Mouse (Mus musculus) intestine, embryonic 14.5 days (tissue): ENCODE measurements at regions not wholly inside any gene's neighbourhood (a gene's known extent, or its start where the extent isn't known, plus 50 kb on each side); places are given as distances from the start of the nearest gene placed in this dataset.

Experiments used
- ATAC-seq: fragments of 200-750 bp; cut with Nextera tagmentation; replicated peaks from 2 replicates; pipeline ENCODE4 v1.8.0; 2017; ENCODE audit warnings: low read depth, moderate number of reproducible peaks, moderate TSS enrichment, moderate library complexity; ENCODE audit not compliant: low FRiP score, low TSS enrichment
- DNase-seq: peaks from one replicate; pipeline ENCODE4 v3.0.0-alpha.2; 2018; ENCODE audit warnings: low spot score
- H3K27ac ChIP-seq: fragments of 300-500 bp; sonication (generic); 2 replicates; pipeline ENCODE4 v1.5.1; 2014; ENCODE audit warnings: low read depth, mild to moderate bottlenecking, control low read depth
- H3K27me3 ChIP-seq: fragments of 300-500 bp; sonication (generic); replicated peaks from 2 replicates; pipeline ENCODE4 v1.6.1; 2014; ENCODE audit warnings: low read length, control low read depth; ENCODE audit not compliant: control insufficient read depth, insufficient read depth
- H3K36me3 ChIP-seq: fragments of 300-500 bp; sonication (generic); 2 replicates; pipeline ENCODE4 v1.6.1; 2014; ENCODE audit warnings: low read length, control low read depth; ENCODE audit not compliant: control insufficient read depth, insufficient read depth
- H3K4me1 ChIP-seq: fragments of 300-500 bp; sonication (generic); replicated peaks from 2 replicates; pipeline ENCODE4 v1.6.1; 2014; ENCODE audit warnings: low read length, control low read depth, mixed read lengths; ENCODE audit not compliant: control insufficient read depth, insufficient read depth
- H3K4me2 ChIP-seq: fragments of 300-500 bp; sonication (generic); 2 replicates; pipeline ENCODE4 v1.6.1; 2014; ENCODE audit warnings: low read length
- H3K4me3 ChIP-seq: fragments of 300-500 bp; sonication (generic); 2 replicates; pipeline ENCODE4 v1.5.1; 2014; ENCODE audit warnings: low read depth, low read length, control low read depth, mixed read lengths
- H3K9ac ChIP-seq: fragments of 300-500 bp; sonication (generic); 2 replicates; pipeline ENCODE4 v1.6.1; 2014; ENCODE audit warnings: mild to moderate bottlenecking, low read length
- H3K9me3 ChIP-seq: fragments of 300-500 bp; sonication (generic); 2 replicates; pipeline ENCODE4 v1.6.1; 2016; ENCODE audit warnings: low read length, control low read depth; ENCODE audit not compliant: control insufficient read depth
- WGBS: fragments of 180-500 bp; shearing (Covaris S2); extraction: QIAGEN DNeasy Blood & Tissue Kit; methylation state at CpG from one replicate; pipeline ENCODE4 v1.1.7; 2014; 5-methylcytosine and 5-hydroxymethylcytosine counted together

DNA sequence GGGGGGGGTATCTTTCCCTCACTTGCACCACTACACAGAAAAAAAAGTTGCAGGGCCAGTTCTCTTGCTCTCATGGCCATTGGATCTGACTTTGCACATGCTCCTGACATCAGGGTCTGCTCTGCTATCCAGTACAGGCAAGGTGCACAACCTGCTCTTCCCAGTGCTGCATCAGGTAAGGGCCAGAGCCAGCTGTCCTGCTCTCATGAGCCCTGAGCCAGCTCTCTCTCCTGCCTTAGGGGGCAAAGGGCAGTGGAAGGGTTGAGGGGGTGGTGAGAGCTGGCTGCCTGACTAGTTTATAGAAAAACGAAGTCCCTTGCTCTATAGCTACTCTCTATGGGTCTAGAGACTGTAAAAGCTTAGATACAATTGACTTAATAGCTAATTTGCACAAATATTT is 927.6 kb downstream of the Rab28 start:
- Histone ChIP-seq H3K9me3 (no peaks in the 10 kb centered on the region), H3K27me3 (no peaks in the 10 kb centered on the region), H3K27ac (no peak overlapping the region), H3K9ac (no peak overlapping the region), H3K4me3 (no peak overlapping the region), H3K4me2 (no peak overlapping the region), H3K36me3 (no peaks in the 10 kb centered on the region), H3K4me1 (no peaks in the 10 kb centered on the region)
- ATAC-seq (0 out of 2 replicates have a peak, but pooled peaks have one; percentile 66), DNase-seq (no peak)
- WGBS = 35% methylated on average over 1 of the region's 1 CpGs

DNA sequence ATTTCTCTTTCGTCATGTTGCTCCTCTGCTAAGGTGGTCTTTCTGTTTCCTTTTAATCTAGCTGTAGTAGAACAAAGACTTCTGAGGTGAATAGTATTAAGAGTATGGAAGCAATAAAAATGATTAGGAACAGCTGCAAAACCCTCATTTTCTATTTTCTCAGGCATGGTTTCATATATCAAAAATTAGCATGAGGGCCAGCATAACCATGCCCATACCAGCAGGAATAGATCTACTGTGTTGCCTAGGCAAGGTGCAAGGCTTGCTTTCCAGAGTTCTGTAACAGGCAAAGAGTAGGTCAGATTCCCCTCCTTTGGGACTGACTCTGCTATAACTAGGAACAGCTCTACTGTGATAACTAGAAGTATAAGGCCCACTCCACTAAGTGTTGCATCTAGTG is 928.1 kb downstream of the Rab28 start:
- Histone ChIP-seq H3K36me3 (no peaks in the 10 kb centered on the region), H3K9me3 (no peaks in the 10 kb centered on the region), H3K9ac (no peak overlapping the region), H3K27me3 (no peaks in the 10 kb centered on the region), H3K4me3 (no peak overlapping the region), H3K4me2 (no peak overlapping the region), H3K27ac (no peak overlapping the region), H3K4me1 (no peaks in the 10 kb centered on the region)
- 87% methylated on average over 1 of the region's 1 CpGs for WGBS
- DNase-seq = no peak
- ATAC-seq = no peak

DNA sequence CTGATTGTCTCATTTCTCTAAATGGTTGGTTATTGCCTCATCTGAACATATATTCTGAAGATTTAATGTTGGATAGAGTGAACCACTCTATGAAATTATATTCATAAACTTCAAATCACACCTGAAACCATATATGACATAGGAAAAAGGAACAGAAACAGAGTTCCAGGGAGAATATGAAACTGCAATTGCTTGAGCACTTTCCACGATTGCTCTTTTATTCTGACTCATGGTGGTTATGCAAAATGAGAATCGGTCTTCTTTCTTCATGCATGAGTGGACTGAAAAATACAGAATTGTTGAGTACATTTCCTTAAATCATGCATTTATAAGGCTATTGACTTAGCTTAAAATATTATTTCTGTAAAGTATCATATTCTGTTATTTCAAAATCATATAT is 932.1 kb downstream of the Rab28 start:
- H3K4me1 ChIP-seq = no peaks in the 10 kb centered on the region
- H3K9me3 ChIP-seq = no peaks in the 10 kb centered on the region
- 90% methylated on average over 2 of the region's 2 CpGs for WGBS
- DNase-seq = no peak
- H3K4me2 ChIP-seq = no peak overlapping the region
- H3K4me3 ChIP-seq = no peak overlapping the region
- no peak overlapping the region for H3K9ac ChIP-seq
- no peak for ATAC-seq
- H3K27me3 ChIP-seq = no peaks in the 10 kb centered on the region
- no peak overlapping the region for H3K27ac ChIP-seq
- no peaks in the 10 kb centered on the region for H3K36me3 ChIP-seq

DNA sequence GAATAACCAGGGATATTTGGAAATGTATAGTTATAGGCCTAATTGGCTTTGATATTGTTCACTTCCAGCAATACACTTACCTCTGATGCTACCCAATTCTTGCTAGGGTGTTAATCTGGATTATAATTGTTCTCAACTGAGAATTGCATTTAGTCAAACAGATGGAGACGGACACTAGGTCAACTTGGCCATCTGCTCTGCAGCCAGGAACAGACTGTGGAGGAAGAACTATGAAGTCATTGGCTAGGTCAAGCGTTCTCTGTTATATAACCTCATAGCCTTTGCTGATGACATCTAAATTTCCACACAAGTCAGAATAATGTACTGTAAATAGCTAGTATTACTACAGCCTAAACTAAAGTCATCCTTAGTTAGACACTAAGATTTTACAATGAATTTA is 947.7 kb downstream of the Rab28 start:
- ATAC-seq = no peak
- H3K27me3 ChIP-seq = no peaks in the 10 kb centered on the region
- H3K9me3 ChIP-seq = no peaks in the 10 kb centered on the region
- 86% methylated on average over 2 of the region's 2 CpGs for WGBS
- no peak overlapping the region for H3K9ac ChIP-seq
- H3K4me3 ChIP-seq = no peak overlapping the region
- no peak overlapping the region for H3K4me2 ChIP-seq
- no peak for DNase-seq
- H3K36me3 ChIP-seq = no peaks in the 10 kb centered on the region
- no peaks in the 10 kb centered on the region for H3K4me1 ChIP-seq
- H3K27ac ChIP-seq = no peak overlapping the region

DNA sequence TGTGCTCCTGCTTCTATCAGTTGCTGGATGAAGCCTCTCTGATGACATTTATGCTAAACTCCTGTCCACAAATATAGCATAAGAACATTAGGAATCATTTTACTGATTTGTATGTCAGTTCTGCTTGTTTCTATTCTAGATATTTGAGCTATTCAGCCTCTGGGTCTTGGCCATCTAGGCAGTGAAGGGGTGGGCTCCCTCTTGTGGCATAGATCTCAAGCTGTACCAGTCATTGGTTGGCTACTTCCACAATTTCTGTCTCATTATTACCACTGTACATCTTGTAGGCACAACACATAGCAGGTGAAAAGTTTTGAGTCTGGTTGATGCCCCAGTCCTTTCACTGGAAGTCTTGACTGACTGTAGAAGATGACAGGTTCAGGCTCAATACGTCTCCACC is 957.9 kb downstream of the Rab28 start:
- Histone ChIP-seq H3K4me1 (no peaks in the 10 kb centered on the region), H3K36me3 (no peaks in the 10 kb centered on the region), H3K27ac (no peak overlapping the region), H3K4me2 (no peak overlapping the region), H3K4me3 (no peak overlapping the region), H3K9me3 (no peaks in the 10 kb centered on the region), H3K9ac (no peak overlapping the region), H3K27me3 (no peaks in the 10 kb centered on the region)
- DNase-seq (no peak), ATAC-seq (no peak)
- WGBS = 89% methylated on average over 1 of the region's 1 CpGs

DNA sequence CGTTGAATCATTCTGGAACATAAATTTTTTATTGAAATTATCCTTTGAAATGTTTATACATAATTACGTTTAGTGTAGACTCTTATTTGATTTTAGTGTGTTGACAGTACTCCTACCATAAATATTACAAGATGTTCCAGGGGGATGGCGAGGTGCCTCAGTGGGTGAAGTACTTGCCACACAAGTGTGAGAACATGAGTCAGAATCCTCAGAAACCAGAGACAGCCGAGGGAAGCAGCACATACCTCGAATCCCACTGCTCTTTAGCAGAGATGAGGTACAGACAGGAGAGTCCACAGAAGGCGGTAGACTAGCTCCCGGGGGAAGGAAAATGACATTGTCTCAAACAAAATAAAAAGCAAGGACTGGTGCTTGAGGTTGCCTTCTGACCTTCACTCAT is 972.3 kb downstream of the Rab28 start:
- Histone ChIP-seq H3K9ac (no peak overlapping the region), H3K36me3 (no peaks in the 10 kb centered on the region), H3K4me2 (no peak overlapping the region), H3K27ac (no peak overlapping the region), H3K4me3 (no peak overlapping the region), H3K27me3 (no peaks in the 10 kb centered on the region), H3K4me1 (no peaks in the 10 kb centered on the region), H3K9me3 (no peaks in the 10 kb centered on the region)
- no peak for ATAC-seq
- no peak for DNase-seq
- 57% methylated on average over 7 of the region's 7 CpGs for WGBS

DNA sequence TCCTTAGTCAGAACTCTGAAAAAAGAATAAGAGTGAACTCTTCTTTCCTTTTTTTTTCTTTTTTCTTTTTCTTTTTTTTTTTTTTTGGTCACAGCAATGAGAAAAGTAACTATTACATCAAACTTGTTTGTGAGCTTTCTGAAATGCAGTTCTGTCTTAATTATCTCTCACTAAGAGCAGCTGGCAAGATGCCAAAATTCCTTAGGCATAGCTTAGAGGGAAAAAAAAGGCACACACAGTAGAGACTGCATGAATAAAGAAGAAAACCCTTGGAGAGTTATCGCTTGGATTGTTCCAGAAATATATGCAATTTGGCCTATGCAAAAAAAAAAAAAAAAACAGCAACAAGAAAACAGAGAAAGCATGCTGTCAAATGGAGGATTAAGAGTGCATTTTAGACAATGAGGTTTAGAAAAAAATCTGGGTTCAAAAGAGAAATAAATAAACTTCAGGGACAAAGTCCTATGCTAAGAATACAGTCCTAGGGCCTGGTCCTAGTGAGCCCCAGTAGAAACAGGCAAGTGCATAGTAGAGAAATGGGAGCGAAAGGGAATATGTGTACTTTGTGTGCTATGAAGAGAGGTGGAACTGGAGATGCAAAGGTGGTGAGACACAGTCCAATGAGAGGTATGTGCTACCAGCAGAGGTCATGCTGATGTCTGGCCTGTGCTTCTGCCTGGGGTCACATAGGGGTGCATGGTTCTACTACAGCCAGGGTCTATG is 974.0 kb downstream of the Rab28 start:
- no peaks in the 10 kb centered on the region for H3K9me3 ChIP-seq
- ATAC-seq (no peak), DNase-seq (no peak)
- no peak overlapping the region for H3K9ac ChIP-seq
- no peaks in the 10 kb centered on the region for H3K36me3 ChIP-seq
- no peak overlapping the region for H3K27ac ChIP-seq
- no peak overlapping the region for H3K4me3 ChIP-seq
- 83% methylated on average over 2 of the region's 2 CpGs for WGBS
- H3K4me1 ChIP-seq = no peaks in the 10 kb centered on the region
- H3K4me2 ChIP-seq = no peak overlapping the region
- H3K27me3 ChIP-seq = no peaks in the 10 kb centered on the region

DNA sequence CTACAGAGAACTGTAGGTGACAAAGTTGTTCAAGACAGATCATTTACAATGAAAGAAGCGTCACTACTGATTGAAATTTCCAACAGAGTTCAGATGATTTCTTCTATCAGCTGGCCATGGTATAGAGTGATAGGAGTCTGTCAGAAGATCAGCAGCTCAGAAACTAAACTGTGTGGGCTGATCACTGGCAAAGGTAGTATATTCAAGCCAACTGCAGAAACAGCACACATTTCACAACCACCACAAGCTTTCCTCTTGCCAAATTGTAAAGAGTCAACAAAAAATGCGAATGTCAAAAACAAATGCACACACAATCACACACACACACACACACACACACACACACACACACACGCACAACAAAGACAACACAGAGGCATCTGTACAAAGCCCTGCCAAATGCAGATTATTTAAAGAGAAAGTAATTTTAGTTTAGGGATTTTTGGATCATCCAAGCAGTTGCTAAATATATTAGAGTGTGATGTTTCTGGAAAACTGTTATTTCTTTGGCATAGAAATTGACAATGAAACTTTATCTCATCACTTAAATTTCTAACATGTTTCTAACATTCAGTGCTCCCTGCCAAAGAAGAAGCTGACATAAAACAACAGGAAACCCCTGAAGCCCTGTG is 959.3 kb upstream of the Hs3st1 start:
- DNase-seq (no peak), ATAC-seq (no peak)
- H3K9me3 ChIP-seq = no peaks in the 10 kb centered on the region
- H3K4me3 ChIP-seq = no peak overlapping the region
- H3K27ac ChIP-seq = no peak overlapping the region
- no peaks in the 10 kb centered on the region for H3K4me1 ChIP-seq
- 82% methylated on average over 3 of the region's 3 CpGs for WGBS
- no peaks in the 10 kb centered on the region for H3K27me3 ChIP-seq
- no peak overlapping the region for H3K9ac ChIP-seq
- no peak overlapping the region for H3K4me2 ChIP-seq
- H3K36me3 ChIP-seq = no peaks in the 10 kb centered on the region

DNA sequence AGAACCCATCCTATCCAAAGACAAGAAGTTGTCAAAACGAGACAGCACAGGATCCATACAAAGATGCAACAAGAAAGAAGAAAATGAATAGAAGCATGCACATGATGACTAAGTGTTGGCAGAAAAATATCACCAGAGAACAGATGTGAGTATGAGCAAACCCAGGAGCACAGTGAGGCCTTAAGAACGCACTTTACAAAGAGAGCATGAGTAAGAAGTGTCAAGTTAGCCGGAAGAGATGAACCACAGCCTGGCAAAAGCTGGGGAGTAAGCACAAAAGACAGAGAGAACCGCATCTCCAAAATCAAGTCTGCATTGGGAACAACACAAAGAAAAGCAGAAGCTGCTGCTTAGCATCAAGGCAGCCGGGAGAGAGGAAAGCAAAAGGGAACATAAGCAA is 946.4 kb upstream of the Hs3st1 start:
- 63% methylated on average over 5 of the region's 5 CpGs for WGBS
- Histone ChIP-seq H3K9me3 (no peaks in the 10 kb centered on the region), H3K4me2 (no peak overlapping the region), H3K9ac (no peak overlapping the region), H3K27ac (no peak overlapping the region), H3K36me3 (no peaks in the 10 kb centered on the region), H3K4me3 (no peak overlapping the region), H3K4me1 (no peaks in the 10 kb centered on the region), H3K27me3 (no peaks in the 10 kb centered on the region)
- DNase-seq (no peak), ATAC-seq (no peak)
